Mouse (Mus musculus) testis, adult 2 months (tissue): ENCODE measurements around the gene Gm12117. TPM values are rescaled to one million over a fixed set of nuclear protein-coding genes. Genes with fewer than 3 reads are reported as not detected.

Experiments used
- H3K27ac ChIP-seq: fragments of 200-500 bp; 2 replicates; pipeline ENCODE4 v1.5.1; 2012; ENCODE audit warnings: low read depth, low read length; ENCODE audit not compliant: control insufficient read depth, insufficient read depth
- H3K27me3 ChIP-seq: fragments of 200-500 bp; 2 replicates; pipeline ENCODE4 v1.6.1; 2012; ENCODE audit warnings: mild to moderate bottlenecking, low read length, moderate library complexity; ENCODE audit not compliant: control insufficient read depth, insufficient read depth
- H3K36me3 ChIP-seq: fragments of 200-500 bp; 2 replicates; pipeline ENCODE4 v1.6.1; 2012; ENCODE audit warnings: mild to moderate bottlenecking, low read length; ENCODE audit not compliant: control insufficient read depth, insufficient read depth
- H3K4me1 ChIP-seq: fragments of 200-500 bp; 2 replicates; pipeline ENCODE4 v1.6.1; 2012; ENCODE audit warnings: low read length; ENCODE audit not compliant: control insufficient read depth, insufficient read depth
- H3K4me3 ChIP-seq: fragments of 200-500 bp; 2 replicates; pipeline ENCODE4 v1.5.1; 2012; ENCODE audit warnings: low read depth, mild to moderate bottlenecking, low read length, moderate library complexity, mixed read lengths; ENCODE audit not compliant: control insufficient read depth
- CTCF ChIP-seq: fragments of 200-500 bp; IDR thresholded peaks from 2 replicates; pipeline ENCODE4 v1.5.1; 2012; ENCODE audit warnings: low read depth, mild to moderate bottlenecking, inconsistent platforms, low read length, moderate library complexity; ENCODE audit not compliant: control insufficient read depth, insufficient read depth, insufficient replicate concordance
- POLR2A ChIP-seq: fragments of 200-500 bp; IDR thresholded peaks from 2 replicates; pipeline ENCODE4 v1.6.1; 2012; ENCODE audit warnings: low read depth, mild to moderate bottlenecking, inconsistent platforms, low read length, moderate library complexity; ENCODE audit not compliant: control insufficient read depth
- polyA plus RNA-seq: library from polyadenylated mRNA; depleted of rRNA; stranded (reverse); fragments of >200 nt; gene quantifications from 2 replicates; pipeline ENCODE4 v1.2.3, GENCODE M21; 2012; rRNA removed

Gm12117 gene
- polyA plus RNA-seq: 0.55 TPM in 1 of 2 replicates, not detected in the other

DNA sequence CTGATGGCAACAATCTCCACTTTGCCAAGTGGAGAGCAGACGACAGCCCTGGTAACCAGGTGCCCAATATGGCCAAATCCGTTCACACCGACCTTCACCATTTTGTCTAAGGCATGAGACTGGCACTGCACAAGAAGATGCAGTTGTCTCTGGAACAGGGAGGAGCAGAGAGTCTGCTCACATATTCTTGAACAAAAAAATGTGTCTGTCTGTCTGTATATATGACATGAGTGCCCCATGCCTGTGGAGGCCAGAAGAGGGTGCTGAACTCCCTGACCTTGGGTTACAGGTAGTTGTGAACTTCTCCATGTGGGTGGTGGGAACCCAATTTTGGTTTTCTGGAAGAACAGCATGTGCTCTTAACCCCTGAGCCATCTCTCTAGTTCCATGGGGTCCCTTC is at the start of gene Gm12117:
TSS of gene Gm12117 (minus strand) at position 101 of the 400 bp plus-strand sequence.
- TF ChIP-seq CTCF: no peak
- TF ChIP-seq POLR2A: no peak
- H3K27me3 ChIP-seq: no peaks in the 10 kb centered on the region
- no peak within 1 kb of the TSS for H3K27ac ChIP-seq
- no peak within 1 kb of the TSS for H3K4me3 ChIP-seq
- H3K36me3 ChIP-seq: no peaks in the 10 kb centered on the region
- no peaks in the 10 kb centered on the region for H3K4me1 ChIP-seq

DNA sequence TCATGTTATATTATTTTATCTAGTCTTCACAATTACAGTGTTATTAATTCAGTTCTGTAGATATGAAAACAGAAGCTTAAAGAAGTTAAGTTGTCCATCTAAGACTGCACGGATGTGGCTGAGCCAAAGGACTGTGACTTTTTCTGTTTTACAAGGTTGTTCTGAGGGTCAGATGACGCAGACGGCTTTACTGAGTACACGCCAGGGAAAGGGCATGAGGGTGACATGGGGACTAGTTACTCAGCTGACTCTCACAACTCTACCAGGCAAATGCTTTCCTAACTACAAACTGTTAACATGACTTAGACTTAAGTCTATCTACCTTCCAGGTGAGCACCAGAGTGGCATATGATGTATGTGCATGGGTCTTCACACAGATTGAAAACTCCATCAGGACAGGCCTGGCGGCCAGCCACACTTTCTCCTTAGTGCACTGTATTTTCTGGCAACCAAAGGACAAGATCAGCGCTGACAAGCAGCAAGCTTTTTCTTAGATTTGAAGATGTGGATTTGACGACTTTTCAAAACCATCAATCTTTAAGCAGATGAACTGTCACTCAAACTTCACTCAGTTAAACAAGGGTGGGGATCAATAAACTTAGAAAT is 42.6 kb upstream of the Gm12117 start:
- TF ChIP-seq CTCF: no peak
- no peak for TF ChIP-seq POLR2A
- Histone ChIP-seq H3K27me3 (no peaks in the 10 kb centered on the region), H3K27ac (no peak overlapping the region), H3K4me3 (no peak overlapping the region), H3K4me1 (no peaks in the 10 kb centered on the region), H3K36me3 (peaks cover 1% of the 10 kb centered on the region; the same call in 1 of the 2 replicates)

DNA sequence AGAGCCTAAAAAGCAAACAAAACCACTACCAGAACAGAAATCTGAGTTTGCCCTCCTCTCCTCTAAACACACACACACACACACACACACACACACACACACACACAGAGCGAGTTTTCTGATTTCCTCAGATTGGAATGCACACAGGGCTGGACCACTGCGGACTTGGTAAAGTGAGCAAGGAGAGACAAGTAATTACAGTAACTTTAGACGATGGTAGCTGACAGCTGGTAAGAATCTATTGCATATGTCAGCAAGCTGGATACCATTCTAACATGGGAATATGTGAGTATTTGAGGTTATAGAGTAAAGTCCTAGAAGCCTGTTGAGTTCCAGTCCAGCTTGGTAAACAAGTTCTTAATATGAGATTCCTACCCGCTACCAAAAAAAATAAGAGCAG is 33.0 kb upstream of the Gm12117 start:
- no peaks in the 10 kb centered on the region for H3K4me1 ChIP-seq
- no peaks in the 10 kb centered on the region for H3K27me3 ChIP-seq
- no peak overlapping the region for H3K4me3 ChIP-seq
- no peak for TF ChIP-seq POLR2A
- no peak for TF ChIP-seq CTCF
- H3K36me3 ChIP-seq: no peaks in the 10 kb centered on the region
- no peak overlapping the region for H3K27ac ChIP-seq

DNA sequence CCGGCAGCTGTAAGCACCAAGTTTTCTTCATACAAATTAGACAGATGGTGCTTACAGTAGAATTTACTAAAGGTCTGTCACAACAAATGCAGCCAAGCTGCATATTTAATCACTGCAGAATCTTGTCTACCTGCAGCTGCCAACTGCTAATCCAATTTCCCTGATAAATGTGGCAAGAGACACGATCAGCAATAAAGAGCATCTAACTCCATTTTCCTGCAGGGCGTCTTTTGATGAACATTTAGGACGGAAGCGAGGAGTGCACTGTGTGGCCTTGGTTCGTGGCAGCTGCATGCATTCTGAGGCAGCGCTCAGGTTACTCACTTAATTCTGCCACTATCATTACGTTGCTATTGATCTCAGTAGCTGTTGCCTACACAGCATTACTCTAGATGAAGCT is 24.3 kb upstream of the Gm12117 start:
- Histone ChIP-seq H3K27me3 (no peaks in the 10 kb centered on the region), H3K4me3 (no peak overlapping the region)
- no peak for TF ChIP-seq POLR2A
- no peak for TF ChIP-seq CTCF

DNA sequence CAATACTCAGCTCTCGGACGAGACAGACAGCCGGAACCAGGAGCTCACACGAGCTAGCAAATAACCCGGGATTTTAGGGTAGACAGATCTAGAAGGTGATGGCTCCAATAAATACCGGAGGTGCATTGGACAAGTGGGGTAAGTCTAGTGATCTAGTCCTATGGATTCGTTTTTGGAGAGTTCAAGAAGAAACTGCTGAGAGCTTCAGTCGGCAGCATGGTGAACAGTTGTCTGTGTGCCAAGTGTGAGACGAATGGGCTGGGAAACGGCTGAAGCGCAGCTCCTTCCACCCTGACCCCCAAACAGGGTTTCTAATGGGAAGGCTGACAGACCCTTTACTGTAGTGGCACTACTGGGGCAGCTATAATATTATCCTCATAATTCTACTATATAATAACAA is 22.8 kb upstream of the Gm12117 start:
- no peak overlapping the region for H3K27ac ChIP-seq
- no peaks in the 10 kb centered on the region for H3K4me1 ChIP-seq
- H3K36me3 ChIP-seq: no peaks in the 10 kb centered on the region
- TF ChIP-seq CTCF (no peak), POLR2A (no peak)
- no peak overlapping the region for H3K4me3 ChIP-seq
- H3K27me3 ChIP-seq: no peaks in the 10 kb centered on the region

More for the DNA sequence above, 24.3 kb upstream of the Gm12117 start:
- H3K36me3 ChIP-seq: no peaks in the 10 kb centered on the region
- H3K27ac ChIP-seq: no peak overlapping the region
- H3K4me1 ChIP-seq: no peaks in the 10 kb centered on the region

DNA sequence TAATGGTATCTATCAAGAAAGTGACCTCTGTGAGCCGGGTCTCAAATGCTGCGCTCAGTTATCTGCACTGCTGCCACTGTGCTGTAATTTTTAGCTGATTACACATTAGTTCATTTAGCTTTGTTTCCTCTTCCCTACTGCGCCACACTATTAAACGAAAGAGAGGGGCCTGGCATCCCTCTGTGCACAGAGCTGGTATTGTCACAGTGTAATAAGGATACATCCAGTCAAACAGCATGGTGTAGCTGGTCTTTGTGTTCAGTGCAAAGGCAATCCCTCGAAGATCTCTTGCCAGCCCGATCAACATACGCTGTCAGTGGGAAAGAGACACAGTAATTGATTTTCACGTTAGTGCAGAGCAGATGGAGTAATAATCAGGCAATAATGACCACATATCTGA is 20.6 kb upstream of the Gm12117 start:
- no peak for TF ChIP-seq CTCF
- TF ChIP-seq POLR2A: no peak
- Histone ChIP-seq H3K4me1 (no peaks in the 10 kb centered on the region), H3K4me3 (no peak overlapping the region), H3K27ac (no peak overlapping the region), H3K27me3 (no peaks in the 10 kb centered on the region), H3K36me3 (no peaks in the 10 kb centered on the region)

DNA sequence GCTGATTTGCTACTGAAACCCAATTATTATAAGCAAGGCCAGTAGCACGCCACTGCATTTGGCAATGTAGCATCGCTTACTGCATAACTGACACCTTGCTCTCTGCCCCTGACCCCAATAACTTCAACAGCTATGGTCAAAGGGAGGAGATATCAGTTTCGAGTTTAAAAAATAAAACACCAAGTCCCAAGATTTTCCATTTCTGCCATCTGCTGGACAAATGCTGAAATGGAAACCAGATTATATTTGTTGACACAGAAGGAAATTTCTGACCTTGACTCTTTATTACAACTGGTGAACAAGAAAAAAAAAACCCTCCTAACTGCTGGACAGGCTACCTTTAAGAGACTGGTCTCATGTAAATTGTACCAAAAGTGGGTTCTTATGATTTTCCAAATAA is 18.9 kb upstream of the Gm12117 start:
- Histone ChIP-seq H3K36me3 (no peaks in the 10 kb centered on the region), H3K4me3 (no peak overlapping the region), H3K4me1 (no peaks in the 10 kb centered on the region), H3K27ac (no peak overlapping the region), H3K27me3 (no peaks in the 10 kb centered on the region)
- TF ChIP-seq CTCF: no peak
- TF ChIP-seq POLR2A: no peak
